Mouse (Mus musculus) C2C12 (cell line): ENCODE data around the gene Gm20503. TPM values are rescaled to one million over a fixed set of nuclear protein-coding genes. Genes with fewer than 3 reads are reported as not detected.

Experiments used
- H3K27me3 ChIP-seq: one replicate; pipeline ENCODE4 v1.6.1; 2011; ENCODE audit not compliant: control insufficient read depth, insufficient read depth, insufficient read length
- H3K36me3 ChIP-seq: one replicate; pipeline ENCODE4 v1.6.1; 2011; ENCODE audit not compliant: control insufficient read depth, insufficient read depth
- H3K4me3 ChIP-seq: one replicate; pipeline ENCODE4 v1.5.1; 2011; ENCODE audit warnings: mild to moderate bottlenecking, control low read depth; ENCODE audit not compliant: poor library complexity, insufficient read depth, severe bottlenecking
- H3K79me2 ChIP-seq: one replicate; pipeline ENCODE4 v1.6.1; 2011; ENCODE audit not compliant: control insufficient read depth, insufficient read depth
- H3K79me3 ChIP-seq: one replicate; pipeline ENCODE4 v1.6.1; 2011; ENCODE audit warnings: low read depth, control low read depth
- H3ac ChIP-seq: one replicate; pipeline ENCODE3; 2011; ENCODE audit warnings: low read depth; ENCODE audit not compliant: control insufficient read depth, insufficient read length
- CEBPB ChIP-seq: IDR thresholded peaks from one replicate; pipeline ENCODE4 v1.6.1; 2011; ENCODE audit warnings: low read depth, mild to moderate bottlenecking, control low read depth, moderate library complexity
- CTCF ChIP-seq: IDR thresholded peaks from one replicate; pipeline ENCODE4 v1.5.1; 2011; ENCODE audit not compliant: control insufficient read depth, insufficient read depth, insufficient read length
- FOSL1 ChIP-seq: IDR thresholded peaks from one replicate; pipeline ENCODE4 v1.8.0; 2011; ENCODE audit warnings: mild to moderate bottlenecking, low read length; ENCODE audit not compliant: poor library complexity, insufficient read depth, severe bottlenecking
- MAX ChIP-seq: IDR thresholded peaks from one replicate; pipeline ENCODE4 v1.6.1; 2011; ENCODE audit warnings: mild to moderate bottlenecking, control low read depth
- MYOD1 ChIP-seq: IDR thresholded peaks from one replicate; pipeline ENCODE4 v1.6.1; 2011; ENCODE audit warnings: low read depth; ENCODE audit not compliant: control insufficient read depth, insufficient read length
- MYOG ChIP-seq: IDR thresholded peaks from one replicate; pipeline ENCODE4 v1.6.1; 2011; ENCODE audit not compliant: control insufficient read depth, insufficient read length; ENCODE audit errors: extremely low read depth
- USF1 ChIP-seq: IDR thresholded peaks from one replicate; pipeline ENCODE4 v1.6.1; 2011; ENCODE audit warnings: low read depth, mild to moderate bottlenecking, control low read depth, moderate library complexity
- polyA plus RNA-seq: library from polyadenylated mRNA; unstranded; fragments of >200 nt; fragmentation: generic; extraction: Trizol; gene quantifications from one replicate; pipeline ENCODE4 v1.2.1, GENCODE M21; 2012; ENCODE audit warnings: missing spikeins

The Gm20503 gene
- polyA plus RNA-seq, 1 experiment = not detected

DNA sequence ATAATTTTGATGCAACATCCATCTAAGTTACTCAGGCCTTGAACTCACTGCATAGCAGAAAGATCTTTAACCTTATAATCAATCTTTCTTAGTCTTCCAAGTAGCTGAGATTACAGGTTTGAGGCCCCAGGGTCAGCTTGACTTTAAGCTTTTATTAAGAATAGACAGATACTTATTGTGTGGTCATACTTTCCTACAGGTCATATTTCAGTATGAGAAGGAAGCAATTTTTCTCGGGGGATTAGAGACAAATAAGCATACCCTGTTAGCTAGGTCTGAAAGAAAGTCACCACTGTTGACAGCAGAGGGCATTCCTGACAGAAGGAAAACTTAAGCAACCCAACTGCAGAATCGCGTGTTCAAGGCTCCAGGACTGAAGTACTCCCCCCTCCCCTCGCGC lies 5.0 kb downstream of the Gm20503 start:
- Histone ChIP-seq H3ac (no peak overlapping the region), H3K79me2 (peaks cover 100% of the 10 kb centered on the region), H3K27me3 (no peaks in the 10 kb centered on the region), H3K79me3 (peaks cover 83% of the 10 kb centered on the region), H3K4me3 (no peak overlapping the region), H3K36me3 (no peaks in the 10 kb centered on the region)
- TF ChIP-seq MYOD1 (no peak), MYOG (no peak)

DNA sequence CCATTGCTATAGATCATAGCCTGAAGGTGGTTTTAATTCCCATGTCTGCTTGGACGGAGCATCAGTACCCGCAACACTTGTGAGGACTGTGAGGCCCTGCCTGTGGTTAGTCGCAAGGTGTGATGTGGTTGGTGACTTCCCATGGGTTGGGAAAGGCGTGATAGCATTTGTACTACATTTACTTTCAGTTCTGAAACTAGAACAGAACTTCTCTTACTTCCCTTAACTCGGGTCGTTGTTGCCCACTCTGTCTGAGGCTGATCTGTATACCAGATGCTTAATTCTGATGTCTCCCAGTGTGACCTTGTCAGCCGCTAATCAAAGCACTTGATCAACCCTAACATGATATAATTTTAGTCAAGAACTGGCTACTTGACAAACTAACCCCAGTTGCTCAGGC lies 6.2 kb downstream of the Gm20503 start:
- TF ChIP-seq FOSL1 (no peak), CTCF (no peak), MAX (no peak), MYOG (no peak), CEBPB (no peak), USF1 (no peak), MYOD1 (no peak)
- H3K79me3 ChIP-seq = peaks cover 83% of the 10 kb centered on the region
- no peaks in the 10 kb centered on the region for H3K27me3 ChIP-seq
- H3K79me2 ChIP-seq = peaks cover 100% of the 10 kb centered on the region
- H3ac ChIP-seq = no peak overlapping the region
- H3K4me3 ChIP-seq = no peak overlapping the region
- H3K36me3 ChIP-seq = no peaks in the 10 kb centered on the region

- no peak overlapping the region for H3ac ChIP-seq
- no peak overlapping the region for H3K4me3 ChIP-seq
- TF ChIP-seq FOSL1 (no peak), USF1 (no peak), MYOG (no peak), CEBPB (no peak), MAX (no peak), CTCF (no peak), MYOD1 (no peak)
- H3K36me3 ChIP-seq = peaks cover 1% of the 10 kb centered on the region
- H3K79me2 ChIP-seq = peaks cover 100% of the 10 kb centered on the region
- H3K79me3 ChIP-seq = peaks cover 81% of the 10 kb centered on the region
- H3K27me3 ChIP-seq = no peaks in the 10 kb centered on the region
Observed at GRCm38 (mm10) chr4:59009696-59010095, 6.7 kb downstream of the Gm20503 start.

GRCm38 (mm10) chr4:59011446-59011845 lies 8.4 kb downstream of the Gm20503 start:
- Histone ChIP-seq H3K4me3 (no peak overlapping the region), H3K79me2 (peaks cover 100% of the 10 kb centered on the region), H3K27me3 (no peaks in the 10 kb centered on the region), H3ac (no peak overlapping the region), H3K36me3 (peaks cover 3% of the 10 kb centered on the region), H3K79me3 (peaks cover 78% of the 10 kb centered on the region)
- TF ChIP-seq CTCF (no peak), CEBPB (no peak), MAX (no peak), MYOG (no peak), MYOD1 (no peak), FOSL1 (no peak), USF1 (no peak)

DNA sequence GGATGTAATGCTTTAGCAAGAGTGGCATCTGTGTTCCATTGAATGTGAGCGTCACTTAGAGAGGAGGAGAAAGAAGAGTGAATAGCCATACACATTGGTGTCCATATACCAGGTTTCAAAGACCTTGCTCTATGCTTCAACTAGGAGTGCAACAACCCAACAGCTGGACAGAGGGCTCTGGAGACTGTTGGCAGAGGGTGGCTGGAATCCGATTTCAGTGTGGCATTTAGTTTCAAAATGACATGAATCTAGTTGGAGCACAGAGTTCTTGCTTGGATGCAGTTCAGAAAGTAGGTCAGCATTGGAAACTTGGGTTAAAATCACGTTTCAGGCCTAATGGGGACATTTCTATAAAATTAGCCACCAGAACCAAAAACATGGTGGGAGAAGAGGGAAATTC lies 12.2 kb downstream of the Gm20503 start:
- H3K4me3 ChIP-seq = no peak overlapping the region
- H3K79me3 ChIP-seq = peaks cover 45% of the 10 kb centered on the region
- H3K79me2 ChIP-seq = peaks cover 63% of the 10 kb centered on the region
- no peaks in the 10 kb centered on the region for H3K27me3 ChIP-seq
- peaks cover 22% of the 10 kb centered on the region for H3K36me3 ChIP-seq
- H3ac ChIP-seq = no peak overlapping the region
- TF ChIP-seq FOSL1 (no peak), MAX (no peak), CTCF (no peak), CEBPB (no peak), MYOG (no peak), USF1 (no peak), MYOD1 (no peak)

GRCm38 (mm10) chr4:59016922-59017321 lies 13.9 kb downstream of the Gm20503 start:
- Histone ChIP-seq H3K79me2 (peaks cover 45% of the 10 kb centered on the region), H3K27me3 (no peaks in the 10 kb centered on the region), H3K4me3 (no peak overlapping the region), H3K36me3 (peaks cover 29% of the 10 kb centered on the region), H3ac (no peak overlapping the region), H3K79me3 (peaks cover 32% of the 10 kb centered on the region)
- TF ChIP-seq CEBPB (no peak), CTCF (no peak), MYOG (no peak), MAX (no peak), USF1 (no peak), MYOD1 (no peak), FOSL1 (no peak)
